In the genomic region with DNA sequence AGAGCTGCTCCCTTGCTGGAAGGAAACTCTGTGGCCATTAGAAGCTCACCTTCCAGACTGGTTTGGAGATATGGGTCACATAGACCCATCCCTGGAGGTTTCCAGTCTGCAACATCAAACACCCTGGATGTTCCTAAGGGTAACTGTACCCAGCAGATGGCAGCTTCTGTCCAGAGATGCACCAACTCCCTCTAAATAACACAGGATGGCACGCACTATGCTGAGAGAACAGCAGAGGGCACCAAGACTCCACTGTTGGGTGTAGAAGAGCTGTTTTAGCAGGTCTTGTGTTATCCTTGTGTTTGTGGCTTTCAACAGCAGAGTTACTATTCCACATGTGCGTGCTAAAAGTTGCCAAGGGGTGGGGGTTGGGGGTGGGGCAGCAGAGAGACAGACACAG, we compare ENCODE assay signal across 9 mouse cellular contexts. TPM values are rescaled to one million over a fixed set of nuclear protein-coding genes. Genes with fewer than 3 reads are reported as not detected.
DNase-seq lines count a peak whose midpoint lies in the region; ATAC-seq and TF ChIP-seq lines count a peak whose summit lies in the region.
"Had no signal": no experiment of that assay in that cellular context is flagged by ENCODE, and none has a peak within 500 bp of the region (broad histone marks: within the 10 kb centered on the region; RNA-seq: fewer than 3 reads in every experiment).

No protein-coding gene starts in this region.

- ATAC-seq in forebrain, embryonic 14.5 days = peak; percentile 81
- ATAC-seq in lung, embryonic 14.5 days (ENCODE audit: insufficient read depth) = peak; percentile 90; the same call in 1 of the 2 replicates

- TF ChIP-seq CTCF in lung, embryonic 14.5 days (IDR thresholded peaks at IDR 0.05; ENCODE audit: low read depth) = peak; percentile 99

- no peak overlapping the region for H3K4me3 ChIP-seq in forebrain, embryonic 14.5 days (ENCODE audit: low read depth, low read length)
- no peak overlapping the region for H3K4me3 ChIP-seq in lung, embryonic 14.5 days (ENCODE audit: low read depth, low read length)

- WGBS in forebrain, embryonic 14.5 days = 6% methylated on average over 2 of the region's 2 CpGs
- 5% methylated on average over 2 of the region's 2 CpGs for WGBS in lung, embryonic 14.5 days

- no peaks in the 10 kb centered on the region for H3K9me3 ChIP-seq in forebrain, embryonic 14.5 days (replicated peaks; ENCODE audit: control insufficient read depth, low read length)
- no peaks in the 10 kb centered on the region for H3K9me3 ChIP-seq in lung, embryonic 14.5 days (ENCODE audit: low read depth, low read length)

- no peak overlapping the region for H3K4me2 ChIP-seq in forebrain, embryonic 14.5 days (ENCODE audit: low read length)
- H3K4me2 ChIP-seq in lung, embryonic 14.5 days = no peak overlapping the region

- H3K27ac ChIP-seq in forebrain, embryonic 14.5 days (ENCODE audit: low read depth, low read length) = no peak overlapping the region
- no peak overlapping the region for H3K27ac ChIP-seq in lung, embryonic 14.5 days (ENCODE audit: low read depth)

- no peaks in the 10 kb centered on the region for H3K36me3 ChIP-seq in forebrain, embryonic 14.5 days (ENCODE audit: control insufficient read depth, insufficient read depth, low read length)
- H3K36me3 ChIP-seq in lung, embryonic 14.5 days (ENCODE audit: insufficient read depth) = no peaks in the 10 kb centered on the region

- H3K27me3 ChIP-seq in forebrain, embryonic 14.5 days (replicated peaks; ENCODE audit: control insufficient read depth, insufficient read depth, low read length) = no peaks in the 10 kb centered on the region
- no peaks in the 10 kb centered on the region for H3K27me3 ChIP-seq in lung, embryonic 14.5 days (ENCODE audit: insufficient read depth, low read length)

- DNase-seq in ES-CJ7 (ENCODE audit: low read depth, low spot score) = peak; percentile 79
- peak; percentile 35 for DNase-seq in c-Kit-positive CD71-negative TER-119-negative erythroid progenitor cells, embryonic 14.5 days (ENCODE audit: low read depth)
- DNase-seq in forebrain, embryonic 14.5 days (ENCODE audit: low spot score) = peak; percentile 96
- peak; percentile 88 for DNase-seq in heart, postnatal 4 days
- DNase-seq in layer of hippocampus, adult 11-12 months (ENCODE audit: low spot score) = peak; percentile 90
- DNase-seq in lung, embryonic 14.5 days = peak; percentile 94
- peak; percentile 81 for DNase-seq in ovary, postnatal 14 days (ENCODE audit: low spot score)
- DNase-seq in thymus, postnatal 25 days = peak; percentile 61

- peaks cover 11% of the 10 kb centered on the region for H3K4me1 ChIP-seq in forebrain, embryonic 14.5 days (ENCODE audit: control insufficient read depth, insufficient read depth, low read length)
- H3K4me1 ChIP-seq in lung, embryonic 14.5 days (ENCODE audit: insufficient read depth) = no peaks in the 10 kb centered on the region

- H3K9ac ChIP-seq in forebrain, embryonic 14.5 days (ENCODE audit: low read length) = no peak overlapping the region
- no peak overlapping the region for H3K9ac ChIP-seq in lung, embryonic 14.5 days

RNA-seq across cellular contexts. Expression of gene Syce1l, which starts 21.5 kb away (rescaled TPM):
- polyA plus RNA-seq in forebrain, embryonic 14.5 days (2014; fragmentation: Nextera tagmentation; extraction: Ambion mirVana) = not detected in 2 replicates
- not detected for total RNA-seq in heart, postnatal 4 days (2021)
- polyA plus RNA-seq in lung, embryonic 14.5 days (2014; fragmentation: Nextera tagmentation; extraction: Ambion mirVana) = not detected in 2 replicates
- polyA plus RNA-seq: heart, embryonic 14.5 days had no signal

RNA-seq across cellular contexts. Expression of gene Mon1b, which starts 29.2 kb away (rescaled TPM):
- polyA plus RNA-seq in forebrain, embryonic 14.5 days (2014; fragmentation: Nextera tagmentation; extraction: Ambion mirVana) = 11.4 and 13.0 TPM in 2 replicates
- total RNA-seq in heart, postnatal 4 days (2021) = 1 to 10 TPM; 6.3 to 6.5 TPM
- 9.8 and 10.5 TPM in 2 replicates for polyA plus RNA-seq in lung, embryonic 14.5 days (2014; fragmentation: Nextera tagmentation; extraction: Ambion mirVana)

Comparison
In these comparisons a context has a peak if more than half of its experiments do, and no peak if none do; other contexts are left out.
1. DNase-seq: peak in every context shown above with its lines; median percentile 96 in forebrain, embryonic 14.5 days; 94 in lung, embryonic 14.5 days; 90 in layer of hippocampus, adult 11-12 months; 88 in heart, postnatal 4 days; 81 in ovary, postnatal 14 days; 79 in ES-CJ7; 61 in thymus, postnatal 25 days; 35 in c-Kit-positive CD71-negative TER-119-negative erythroid progenitor cells, embryonic 14.5 days.